Mouse (Mus musculus): ENCODE results near the gene Cobll1.
"Not testable (repeated sequence)": the region's sequence is repeated elsewhere in the genome, so short reads cannot be mapped to it uniquely, and the experiment has no call there.

The Cobll1 gene

GRCm38 (mm10) chr2:65238964-65239570, at the start of gene Cobll1:
Gene Cobll1 (minus strand): TSS chr2:65239403.
- no peak for DNase-seq (ENCODE audit: low read depth)

- no peak for DNase-seq (ENCODE audit: low read depth)
These were observed 49.5 kb upstream of the Cobll1 start for GRCm38 (mm10) chr2:65288696-65289095.

GRCm38 (mm10) chr2:65285380-65285779, 46.2 kb upstream of the Cobll1 start:
- DNase-seq (ENCODE audit: low read depth): peak; percentile 53

GRCm38 (mm10) chr2:65282979-65283378, 43.8 kb upstream of the Cobll1 start:
- DNase-seq (ENCODE audit: low read depth): peak; percentile 65

- peak; percentile 8 for DNase-seq (ENCODE audit: low read depth)
These were observed 40.0 kb upstream of the Cobll1 start for GRCm38 (mm10) chr2:65279029-65279690.

GRCm38 (mm10) chr2:65275443-65276061, 36.3 kb upstream of the Cobll1 start:
- DNase-seq (ENCODE audit: low read depth): no peak

- no peak for DNase-seq (ENCODE audit: low read depth)
These were observed 34.7 kb upstream of the Cobll1 start for GRCm38 (mm10) chr2:65273910-65274309.

GRCm38 (mm10) chr2:65268731-65269130, 29.5 kb upstream of the Cobll1 start:
- peak; percentile 15 for DNase-seq (ENCODE audit: low read depth)

GRCm38 (mm10) chr2:65267834-65268233, 28.6 kb upstream of the Cobll1 start:
- no peak for DNase-seq (ENCODE audit: low read depth)

- DNase-seq (ENCODE audit: low read depth): no peak
These were observed 27.5 kb upstream of the Cobll1 start for GRCm38 (mm10) chr2:65266576-65267299.

- no peak for DNase-seq (ENCODE audit: low read depth)
These were observed 23.0 kb upstream of the Cobll1 start for GRCm38 (mm10) chr2:65262251-65262650.

GRCm38 (mm10) chr2:65260828-65261227, 21.6 kb upstream of the Cobll1 start:
- DNase-seq (ENCODE audit: low read depth): not testable (repeated sequence)

- DNase-seq (ENCODE audit: low read depth): no peak
These were observed 21.2 kb upstream of the Cobll1 start for GRCm38 (mm10) chr2:65260400-65260799.

- no peak for DNase-seq (ENCODE audit: low read depth)
These were observed 18.2 kb upstream of the Cobll1 start for GRCm38 (mm10) chr2:65257446-65257845.

- DNase-seq (ENCODE audit: low read depth): no peak
These were observed 17.5 kb upstream of the Cobll1 start for GRCm38 (mm10) chr2:65256494-65257254.

- no peak for DNase-seq (ENCODE audit: low read depth)
These were observed 11.4 kb upstream of the Cobll1 start for GRCm38 (mm10) chr2:65250589-65251104.

GRCm38 (mm10) chr2:65249575-65249974, 10.4 kb upstream of the Cobll1 start:
- no peak for DNase-seq (ENCODE audit: low read depth)

- DNase-seq (ENCODE audit: low read depth): no peak
These were observed 1.1 kb upstream of the Cobll1 start for GRCm38 (mm10) chr2:65240173-65240745.

- no peak for DNase-seq (ENCODE audit: low read depth)
These were observed 836 bp downstream of the Cobll1 start for GRCm38 (mm10) chr2:65238171-65238963.

- DNase-seq (ENCODE audit: low read depth): no peak
These were observed 1.5 kb downstream of the Cobll1 start for GRCm38 (mm10) chr2:65237610-65238170.
